Mouse (Mus musculus) kidney, adult 2 months (tissue): ENCODE results near the gene Ostm1. TPM values are rescaled to one million over a fixed set of nuclear protein-coding genes. Genes with fewer than 3 reads are reported as not detected.
A peak's percentile ranks its signal among the peaks of the same experiment; 100 is the strongest.

Experiments
- DNase-seq: peaks from one replicate; pipeline ENCODE4 v3.0.0; 2021
- H3K27ac ChIP-seq: fragments of 200-500 bp; 2 replicates; pipeline ENCODE4 v1.5.1; 2012; ENCODE audit warnings: low read depth, low read length, control low read depth, inconsistent platforms; ENCODE audit not compliant: insufficient read depth
- H3K27me3 ChIP-seq: fragments of 200-500 bp; replicated peaks from 2 replicates; pipeline ENCODE4 v1.6.1; 2012; ENCODE audit warnings: mild to moderate bottlenecking, moderate library complexity, low read length, inconsistent platforms; ENCODE audit not compliant: control insufficient read depth, insufficient read depth
- H3K36me3 ChIP-seq: fragments of 200-500 bp; 2 replicates; pipeline ENCODE4 v1.6.1; 2012; ENCODE audit warnings: mild to moderate bottlenecking, moderate library complexity, low read length, inconsistent platforms; ENCODE audit not compliant: control insufficient read depth, insufficient read depth
- H3K4me1 ChIP-seq: fragments of 200-500 bp; 2 replicates; pipeline ENCODE4 v1.6.1; 2011; ENCODE audit warnings: low read length; ENCODE audit not compliant: control insufficient read depth, insufficient read depth
- H3K4me3 ChIP-seq: fragments of 200-500 bp; 2 replicates; pipeline ENCODE4 v1.5.1; 2011; ENCODE audit warnings: mild to moderate bottlenecking, low read depth, low read length, control low read depth; ENCODE audit not compliant: insufficient read depth
- CTCF ChIP-seq: fragments of 200-500 bp; conservative IDR thresholded peaks from 2 replicates; pipeline ENCODE4 v1.5.1; 2011; ENCODE audit warnings: low read depth, mild to moderate bottlenecking, control low read depth, low read length, moderate library complexity, mixed read lengths; ENCODE audit not compliant: insufficient read depth, insufficient read length
- POLR2A ChIP-seq: fragments of 200-500 bp; IDR thresholded peaks from one replicate; pipeline ENCODE4 v1.6.1; 2011; ENCODE audit warnings: low read depth, low read length, control low read depth
- WGBS: fragments of 180-500 bp; shearing (Covaris S2); methylation state at CpG from one replicate; pipeline ENCODE4 v1.1.7; 2018; 5-methylcytosine and 5-hydroxymethylcytosine counted together
- polyA plus RNA-seq: library from polyadenylated mRNA; depleted of rRNA; stranded (reverse); fragments of >200 nt; gene quantifications from 2 replicates; pipeline ENCODE4 v1.2.3, GENCODE M21; 2012

Gene Ostm1
- polyA plus RNA-seq, 1 experiment, result 15.5 TPM

- TF ChIP-seq CTCF, result no peak
- TF ChIP-seq POLR2A, result no peak
- DNase-seq, result no peak
- no peaks in the 10 kb centered on the region for H3K36me3 ChIP-seq
- H3K27me3 ChIP-seq, result peaks cover 13% of the 10 kb centered on the region
- peaks cover 2% of the 10 kb centered on the region; the same call in 1 of the 2 replicates for H3K4me1 ChIP-seq
- 3% methylated on average over 42 of the region's 42 CpGs for WGBS
- no peak overlapping the region for H3K27ac ChIP-seq
- H3K4me3 ChIP-seq, result no peak overlapping the region
These were observed 48.3 kb downstream of the Ostm1 start for GRCm38 (mm10) chr10:42631754-42632452.

- H3K27me3 ChIP-seq, result peaks cover 13% of the 10 kb centered on the region
- H3K36me3 ChIP-seq, result no peaks in the 10 kb centered on the region
- TF ChIP-seq CTCF (no peak), POLR2A (no peak)
- H3K4me1 ChIP-seq, result peaks cover 3% of the 10 kb centered on the region; the same call in 1 of the 2 replicates
- peak overlapping the region; percentile 27 for H3K4me3 ChIP-seq
- DNase-seq, result peak; percentile 40
- H3K27ac ChIP-seq, result no peak overlapping the region
- WGBS, result 4% methylated on average over 39 of the region's 39 CpGs
These were observed 49.1 kb downstream of the Ostm1 start for GRCm38 (mm10) chr10:42632453-42633360.

GRCm38 (mm10) chr10:42633361-42634121 is 49.9 kb downstream of the Ostm1 start:
- Histone ChIP-seq H3K27me3 (peaks cover 13% of the 10 kb centered on the region), H3K4me1 (peaks cover 3% of the 10 kb centered on the region; the same call in 1 of the 2 replicates), H3K27ac (no peak overlapping the region), H3K36me3 (no peaks in the 10 kb centered on the region), H3K4me3 (peak overlapping the region; percentile 27)
- DNase-seq, result no peak
- TF ChIP-seq CTCF (no peak), POLR2A (no peak)
- 12% methylated on average over 23 of the region's 23 CpGs for WGBS

GRCm38 (mm10) chr10:42634122-42634720 is 50.6 kb downstream of the Ostm1 start:
- WGBS, result 9% methylated on average over 8 of the region's 8 CpGs
- Histone ChIP-seq H3K27me3 (peaks cover 13% of the 10 kb centered on the region), H3K36me3 (no peaks in the 10 kb centered on the region), H3K4me3 (no peak overlapping the region), H3K27ac (no peak overlapping the region), H3K4me1 (peaks cover 3% of the 10 kb centered on the region; the same call in 1 of the 2 replicates)
- DNase-seq, result no peak
- no peak for TF ChIP-seq POLR2A
- TF ChIP-seq CTCF, result no peak

GRCm38 (mm10) chr10:42635046-42635445 is 51.4 kb downstream of the Ostm1 start:
- WGBS, result 12% methylated on average over 11 of the region's 11 CpGs
- TF ChIP-seq CTCF (no peak), POLR2A (no peak)
- no peaks in the 10 kb centered on the region for H3K36me3 ChIP-seq
- H3K4me1 ChIP-seq, result peaks cover 3% of the 10 kb centered on the region; the same call in 1 of the 2 replicates
- no peak for DNase-seq
- no peak overlapping the region for H3K27ac ChIP-seq
- H3K4me3 ChIP-seq, result no peak overlapping the region
- peaks cover 13% of the 10 kb centered on the region for H3K27me3 ChIP-seq

- Histone ChIP-seq H3K27me3 (peaks cover 13% of the 10 kb centered on the region), H3K36me3 (no peaks in the 10 kb centered on the region), H3K4me1 (peaks cover 3% of the 10 kb centered on the region; the same call in 1 of the 2 replicates), H3K4me3 (no peak overlapping the region), H3K27ac (no peak overlapping the region)
- 6% methylated on average over 50 of the region's 52 CpGs for WGBS
- TF ChIP-seq CTCF (no peak), POLR2A (no peak)
- no peak for DNase-seq
These were observed 52.1 kb downstream of the Ostm1 start for GRCm38 (mm10) chr10:42635566-42636359.
